Mouse (Mus musculus) B cell, adult 67 days (primary cell): ENCODE results near the gene Gm8024. TPM values are rescaled to one million over a fixed set of nuclear protein-coding genes. Genes with fewer than 3 reads are reported as not detected.

Source experiments
- total RNA-seq, 2 experiments: library from RNA; stranded (reverse); gene quantifications; 4 replicates each; pipeline ENCODE4 v1.2.4; 2023

Gm8024 gene
- not detected for total RNA-seq

GRCm38 (mm10) chr14:42524182-42524581 lies at the start of gene Gm8024:
TSS of gene Gm8024 (minus strand) at chr14:42524282.

GRCm38 (mm10) chr14:42502249-42502648 lies 21.8 kb downstream of the Gm8024 start, which contains the start of gene Gm8020:
TSS of gene Gm8020 (minus strand) at chr14:42502349.

Other genes starting within 250 kb of the Gm8024 start
- gene Gm9611, start 226.9 kb downstream of the Gm8024 start, total RNA-seq: not detected
- not detected for gene Gm7995, start 214.1 kb downstream of the Gm8024 start, total RNA-seq
- not detected for gene Gm8005, start 84.6 kb downstream of the Gm8024 start, total RNA-seq
- gene Gm8011, start 60.4 kb downstream of the Gm8024 start, total RNA-seq: not detected
- not detected for gene Gm8020, start 21.9 kb downstream of the Gm8024 start, total RNA-seq
- gene Gm17124, start 75.6 kb upstream of the Gm8024 start, total RNA-seq: not detected
- not detected for gene Gm3633, start 117.6 kb upstream of the Gm8024 start, total RNA-seq
- gene Gm10378, start 131.7 kb upstream of the Gm8024 start, total RNA-seq: not detected
- not detected for gene Gm3015, start 244.5 kb upstream of the Gm8024 start, total RNA-seq